Mouse (Mus musculus): ENCODE data around the gene Mkrn1. TPM values are rescaled to one million over a fixed set of nuclear protein-coding genes. Genes with fewer than 3 reads are reported as not detected.
"Not testable (repeated sequence)": the region's sequence is repeated elsewhere in the genome, so short reads cannot be mapped to it uniquely, and the experiment has no call there.

Gene Mkrn1
- total RNA-seq, 2 experiments from 2014 or later: 113 to 118 TPM

GRCm38 (mm10) chr6:39433174-39433573 is 12.9 kb upstream of the Mkrn1 start:
- DNase-seq (ENCODE audit: low spot score in 2 of 2): no peak

- DNase-seq (ENCODE audit: low spot score in 2 of 2): no peak
Observed at GRCm38 (mm10) chr6:39430722-39431121, 10.5 kb upstream of the Mkrn1 start.

- DNase-seq (ENCODE audit: low spot score in 2 of 2): no peak
Observed at GRCm38 (mm10) chr6:39429007-39429788, 8.9 kb upstream of the Mkrn1 start.

GRCm38 (mm10) chr6:39427276-39428003 is 7.2 kb upstream of the Mkrn1 start:
- DNase-seq (ENCODE audit: low spot score in 2 of 2): no peak

- no peak for DNase-seq (ENCODE audit: low spot score in 2 of 2)
Observed at GRCm38 (mm10) chr6:39426725-39427124, 6.5 kb upstream of the Mkrn1 start.

GRCm38 (mm10) chr6:39425181-39425580 is 4.9 kb upstream of the Mkrn1 start:
- DNase-seq (ENCODE audit: low spot score in 2 of 2): no peak

GRCm38 (mm10) chr6:39423686-39424085 is 3.4 kb upstream of the Mkrn1 start:
- DNase-seq (ENCODE audit: low spot score in 2 of 2): no peak

GRCm38 (mm10) chr6:39423130-39423551 is 2.9 kb upstream of the Mkrn1 start:
- no peak for DNase-seq (ENCODE audit: low spot score in 2 of 2)

GRCm38 (mm10) chr6:39420867-39421266 is 605 bp upstream of the Mkrn1 start:
- no peak for DNase-seq (ENCODE audit: low spot score in 2 of 2)

GRCm38 (mm10) chr6:39419386-39419850 is 844 bp downstream of the Mkrn1 start:
- DNase-seq (ENCODE audit: low spot score in 2 of 2): peak; percentile 8 to 46

GRCm38 (mm10) chr6:39416654-39417053 is 3.6 kb downstream of the Mkrn1 start:
- not testable (repeated sequence) for DNase-seq (ENCODE audit: low spot score in 2 of 2)

GRCm38 (mm10) chr6:39415762-39416161 is 4.5 kb downstream of the Mkrn1 start:
- DNase-seq (ENCODE audit: low spot score in 2 of 2): peak; percentile 38 to 76

GRCm38 (mm10) chr6:39414106-39414505 is 6.2 kb downstream of the Mkrn1 start:
- DNase-seq (ENCODE audit: low spot score in 2 of 2): peak in 1 of 2 experiments; percentile 57

GRCm38 (mm10) chr6:39406480-39406879 is 13.8 kb downstream of the Mkrn1 start:
- no peak for DNase-seq (ENCODE audit: low spot score in 2 of 2)

- no peak for DNase-seq (ENCODE audit: low spot score in 2 of 2)
Observed at GRCm38 (mm10) chr6:39403136-39403535, 17.1 kb downstream of the Mkrn1 start.

GRCm38 (mm10) chr6:39400343-39400742 is 19.9 kb downstream of the Mkrn1 start:
- no peak for DNase-seq (ENCODE audit: low spot score in 2 of 2)

GRCm38 (mm10) chr6:39398342-39398741 is 21.9 kb downstream of the Mkrn1 start:
- no peak for DNase-seq (ENCODE audit: low spot score in 2 of 2)

- no peak for DNase-seq (ENCODE audit: low spot score in 2 of 2)
Observed at GRCm38 (mm10) chr6:39397046-39397445, 23.2 kb downstream of the Mkrn1 start.

- DNase-seq (ENCODE audit: low spot score in 2 of 2): no peak
Observed at GRCm38 (mm10) chr6:39395916-39396315, 24.3 kb downstream of the Mkrn1 start.

- DNase-seq (ENCODE audit: low spot score in 2 of 2): no peak
Observed at GRCm38 (mm10) chr6:39395471-39395870, 24.8 kb downstream of the Mkrn1 start.

- no peak for DNase-seq (ENCODE audit: low spot score in 2 of 2)
Observed at GRCm38 (mm10) chr6:39389988-39390387, 30.3 kb downstream of the Mkrn1 start.

GRCm38 (mm10) chr6:39381125-39381880 is 39.0 kb downstream of the Mkrn1 start, which contains the start of gene Rab19:
Gene Rab19, plus strand, starts transcription at chr6:39381175.
- no peak for DNase-seq (ENCODE audit: low spot score in 2 of 2)
